ENCODE assay signal across 29 mouse cellular contexts in the genomic region with DNA sequence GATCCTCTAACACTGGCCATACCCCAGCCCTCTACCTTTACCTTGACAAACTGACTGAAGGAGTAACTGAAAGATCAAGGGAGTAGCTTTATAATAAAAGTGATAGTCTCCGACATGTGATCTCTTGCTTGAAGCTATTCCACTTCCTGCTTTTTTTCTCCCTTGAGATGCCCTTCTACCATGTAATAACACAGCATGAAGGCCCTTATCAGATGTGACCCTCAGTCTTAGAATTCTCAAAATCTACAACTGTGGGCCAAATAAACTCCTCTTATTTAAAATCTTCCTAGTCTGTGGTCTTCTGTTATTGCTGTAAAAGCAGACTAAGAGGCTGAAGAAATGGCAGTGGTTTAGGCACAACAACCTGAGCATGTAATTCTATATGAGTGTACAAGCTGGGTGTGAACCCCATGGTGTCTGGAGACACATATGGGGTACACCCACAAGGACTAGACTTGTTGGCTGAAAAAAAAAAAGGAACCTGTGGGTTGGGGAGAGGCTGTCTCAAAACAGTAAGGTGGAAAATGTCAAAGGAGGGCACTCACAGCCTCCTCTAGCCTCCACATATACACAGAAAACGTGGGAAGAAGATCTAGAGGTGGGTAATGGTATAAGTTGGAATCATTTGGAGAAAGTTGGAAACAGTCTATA. TPM values are rescaled to one million over a fixed set of nuclear protein-coding genes. Genes with fewer than 3 reads are reported as not detected.
A peak's percentile ranks its signal among the peaks of the same experiment; 100 is the strongest.
DNase-seq lines count a peak whose midpoint lies in the region; ATAC-seq and TF ChIP-seq lines count a peak whose summit lies in the region.
"Had no signal": no experiment of that assay in that cellular context is flagged by ENCODE, and none has a peak within 500 bp of the region (broad histone marks: within the 10 kb centered on the region; RNA-seq: fewer than 3 reads in every experiment).

No protein-coding gene starts in this region.

- no peak for TF ChIP-seq CTCF in heart, adult 2 months (IDR thresholded peaks at IDR 0.05)

- WGBS in heart, adult 2 months: 85% methylated on average over 2 of the region's 2 CpGs

- no peak for TF ChIP-seq EP300 in heart, adult 2 months (IDR thresholded peaks at IDR 0.05; ENCODE audit: insufficient read depth, low read depth, low read length)

- no peaks in the 10 kb centered on the region for H3K79me2 ChIP-seq in heart, adult 2 months (replicated peaks; ENCODE audit: control insufficient read depth, insufficient read depth, low read length)

- no peaks in the 10 kb centered on the region; the same call in 1 of the 2 replicates for H3K4me1 ChIP-seq in heart, adult 2 months (ENCODE audit: control insufficient read depth, insufficient read depth, low read length)
- H3K4me1 ChIP-seq: embryonic facial prominence, embryonic 13.5 days; intestine, embryonic 15.5 days; lung, embryonic 15.5 days; midbrain, embryonic 10.5 days had no signal

- ATAC-seq in granulocyte monocyte progenitor cell, adult 5-6 weeks (replicated peaks; ENCODE audit: poor library complexity, severe bottlenecking): peak; percentile 33; the same call in 1 of the 2 replicates
- ATAC-seq in monocyte, adult 5-6 weeks (replicated peaks; ENCODE audit: insufficient number of reproducible peaks, low FRiP score, low TSS enrichment, poor library complexity, severe bottlenecking): peak; percentile 72
- ATAC-seq: hindbrain, embryonic 16.5 days; intestine, embryonic 15.5 days; midbrain, embryonic 16.5 days had no signal

- H3K36me3 ChIP-seq in heart, adult 2 months (ENCODE audit: control insufficient read depth, insufficient read depth, low read length): no peaks in the 10 kb centered on the region
- H3K36me3 ChIP-seq: embryonic facial prominence, embryonic 13.5 days; intestine, embryonic 15.5 days; limb, embryonic 12.5 days; lung, embryonic 15.5 days; neural tube, embryonic 13.5 days had no signal

- DNase-seq in lung, postnatal 25 days (ENCODE audit: low spot score): peak; percentile 14
- no peak for DNase-seq in lung, postnatal 10 days
- DNase-seq in retina, postnatal 1 day: no peak
- DNase-seq in heart, adult 2 months: no peak
- no peak for DNase-seq in spleen, adult 18-20 months
- DNase-seq: adrenal gland, adult 8-10 months; cerebellum, adult 11 months; cerebellum, adult 9-11 months; gastrocnemius, postnatal 36 days; heart, postnatal 14 days; kidney, adult 2 months; kidney, postnatal 36 days; lung, postnatal 4 days; right cerebral cortex, postnatal 25 days; thymus, adult 2 months; thymus, postnatal 36 days had no signal

- TF ChIP-seq POLR2A in heart, adult 2 months (IDR thresholded peaks at IDR 0.05; ENCODE audit: insufficient read depth, low read depth, low read length): no peak

- no peaks in the 10 kb centered on the region for H3K27me3 ChIP-seq in heart, adult 2 months (ENCODE audit: control insufficient read depth, insufficient read depth, low read length)
- H3K27me3 ChIP-seq: embryonic facial prominence, embryonic 13.5 days; intestine, embryonic 15.5 days; limb, embryonic 12.5 days; lung, embryonic 15.5 days; neural tube, embryonic 13.5 days had no signal

- no peak overlapping the region for H3K4me3 ChIP-seq in heart, adult 2 months
- H3K4me3 ChIP-seq: embryonic facial prominence, embryonic 13.5 days; intestine, embryonic 15.5 days; layer of hippocampus, adult 2 months; left cerebral cortex, adult 2 months; limb, embryonic 12.5 days; lung, embryonic 15.5 days; midbrain, embryonic 10.5 days; neural tube, embryonic 13.5 days had no signal

- intact Hi-C loops in heart, adult 2 months (cut with DNase I): no loop called here

- no peak overlapping the region for H3K9ac ChIP-seq in heart, adult 2 months (ENCODE audit: low read depth, low read length)
- H3K9ac ChIP-seq: embryonic facial prominence, embryonic 13.5 days; intestine, embryonic 15.5 days; limb, embryonic 12.5 days; lung, embryonic 15.5 days; neural tube, embryonic 13.5 days had no signal

- H3K27ac ChIP-seq in heart, adult 2 months: no peak overlapping the region
- H3K27ac ChIP-seq: embryonic facial prominence, embryonic 13.5 days; intestine, embryonic 15.5 days; limb, embryonic 12.5 days; lung, embryonic 15.5 days; midbrain, embryonic 10.5 days; neural tube, embryonic 13.5 days; stomach, postnatal 0 days had no signal

RNA-seq across cellular contexts. Expression of gene Abhd12, which starts 9.8 kb away (rescaled TPM):
- 24.8 and 38.0 TPM in 2 replicates for total RNA-seq in granulocyte monocyte progenitor cell, adult 5-6 weeks (2014; fragmentation: Nextera tagmentation)
- 40.4 and 78.7 TPM in 2 replicates for total RNA-seq in granulocyte monocyte progenitor cell, adult 5-6 weeks (2017)
- 237 to 505 TPM (median 368 TPM) in 3 replicates for total RNA-seq in monocyte, adult 5-6 weeks (2017)
- total RNA-seq in heart, adult 2 months (2021): 10 to 100 TPM; 47.7 to 51.2 TPM
- polyA plus RNA-seq in heart, adult 2 months (2012; rRNA removed): 37.6 and 53.7 TPM in 2 replicates

RNA-seq across cellular contexts. Expression of gene Gins1, which starts 10.5 kb away (rescaled TPM):
- total RNA-seq in granulocyte monocyte progenitor cell, adult 5-6 weeks (2014; fragmentation: Nextera tagmentation): 74.6 and 87.3 TPM in 2 replicates
- 145 and 153 TPM in 2 replicates for total RNA-seq in granulocyte monocyte progenitor cell, adult 5-6 weeks (2017)
- 10.4 to 13.1 TPM (median 13.0 TPM) in 3 replicates for total RNA-seq in monocyte, adult 5-6 weeks (2017)
- 1 to 10 TPM; 3.3 to 5.5 TPM for total RNA-seq in heart, adult 2 months (2021)
- polyA plus RNA-seq in heart, adult 2 months (2012; rRNA removed): 1.8 and 2.1 TPM in 2 replicates
